Mouse (Mus musculus): Measurements from ENCODE around the gene Nrtn. TPM values are rescaled to one million over a fixed set of nuclear protein-coding genes. Genes with fewer than 3 reads are reported as not detected.

Nrtn gene
- polyA plus RNA-seq (2014; fragmentation: Nextera tagmentation; extraction: Ambion mirVana), result 19.0 and 19.9 TPM in 2 replicates

DNA sequence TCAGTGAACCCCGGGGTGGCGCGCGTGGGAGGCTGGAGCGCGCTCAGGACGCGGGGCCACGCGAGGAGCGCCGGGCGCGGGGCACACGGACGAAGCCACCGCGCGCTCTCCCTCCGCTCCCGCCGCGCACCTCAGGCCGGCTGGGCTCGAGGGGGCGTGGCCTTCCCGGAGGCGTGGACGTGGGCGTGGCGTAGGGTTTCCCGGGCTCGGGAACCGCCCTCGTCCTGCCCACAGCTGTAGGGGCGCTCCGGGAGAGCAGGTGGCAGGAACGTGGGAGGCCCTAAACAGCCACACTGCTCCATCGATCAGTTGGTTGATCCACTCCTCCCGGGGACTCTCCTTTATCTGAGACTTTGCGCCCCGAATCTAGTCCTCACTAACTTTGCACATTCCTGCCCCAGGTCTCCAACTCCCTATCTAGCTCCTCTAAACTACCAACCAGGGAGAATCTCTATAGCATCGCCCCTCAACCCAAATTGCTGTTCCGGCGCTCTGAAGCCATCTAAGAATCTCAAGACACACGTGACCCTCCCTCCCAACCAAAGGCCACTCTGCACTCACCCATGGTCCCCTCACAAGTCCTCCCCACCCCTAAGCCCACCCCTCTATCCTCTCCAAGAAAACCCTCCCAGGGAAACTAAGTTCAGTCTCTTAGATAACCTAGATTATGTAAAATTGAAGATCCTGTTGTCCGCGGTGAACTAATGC, at the start of gene Nrtn:
Gene Nrtn (minus strand): TSS at position 115 of the 708 bp plus-strand sequence.
- 0 out of 2 replicates have a peak, but pooled peaks have one; percentile 31 for ATAC-seq (ENCODE audit: insufficient number of reproducible peaks, low FRiP score, low TSS enrichment, low read depth)
- no peaks in the 10 kb centered on the region for H3K36me3 ChIP-seq (ENCODE audit: control insufficient read depth, insufficient read depth, low read length)

DNA sequence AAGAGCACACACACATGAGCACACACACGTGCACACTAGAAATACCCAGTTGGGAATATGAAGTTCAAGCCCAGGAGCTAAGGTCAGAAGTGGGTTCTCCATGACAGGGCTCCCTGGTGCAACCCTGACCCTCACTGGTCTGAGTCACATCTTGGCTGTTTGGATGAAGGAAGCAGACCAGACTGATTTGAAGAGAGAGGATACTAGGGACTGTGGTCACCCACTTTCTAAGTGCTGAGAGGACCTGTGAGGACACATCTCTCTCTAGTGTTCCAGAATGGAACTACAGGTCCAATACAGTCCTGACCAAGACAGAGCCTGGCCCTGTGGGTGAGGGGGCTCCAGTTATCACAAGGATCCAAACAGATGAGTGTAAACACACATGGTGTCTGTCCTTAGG, 48.5 kb upstream of the Nrtn start:
- 86% methylated on average over 1 of the region's 1 CpGs for WGBS
- 0 out of 2 replicates have a peak, but pooled peaks cover 3% of the 10 kb centered on the region for H3K27me3 ChIP-seq (ENCODE audit: control insufficient read depth, insufficient read depth, low read length)
- no peak overlapping the region for H3K4me2 ChIP-seq (ENCODE audit: low read depth, severe bottlenecking)
- DNase-seq (ENCODE audit: low spot score) (no peak), ATAC-seq (ENCODE audit: insufficient number of reproducible peaks, low FRiP score, low TSS enrichment, low read depth) (no peak)
- no peaks in the 10 kb centered on the region for H3K9me3 ChIP-seq (ENCODE audit: control insufficient read depth, low read length)
- H3K36me3 ChIP-seq (ENCODE audit: control insufficient read depth, insufficient read depth, low read length), result no peaks in the 10 kb centered on the region
- no peak overlapping the region for H3K27ac ChIP-seq (replicated peaks; ENCODE audit: low read depth, low read length)
- H3K9ac ChIP-seq (ENCODE audit: low read length), result no peak overlapping the region
- no peaks in the 10 kb centered on the region; the same call in 1 of the 2 replicates for H3K4me1 ChIP-seq (ENCODE audit: control insufficient read depth, insufficient read depth, low read length)
- no peak overlapping the region for H3K4me3 ChIP-seq (ENCODE audit: low read depth, low read length)

More for the DNA sequence above, at the start of gene Nrtn:
- H3K4me2 ChIP-seq (ENCODE audit: low read depth, severe bottlenecking), result peak within 1 kb of the TSS; percentile 94
- DNase-seq (ENCODE audit: low spot score), result peak; percentile 91
- H3K4me3 ChIP-seq (ENCODE audit: low read depth, low read length), result peak within 1 kb of the TSS; percentile 50
- H3K27ac ChIP-seq (replicated peaks; ENCODE audit: low read depth, low read length), result 0 out of 2 replicates have a peak within 1 kb of the TSS, but pooled peaks have one; percentile 8
- no peaks in the 10 kb centered on the region for H3K9me3 ChIP-seq (ENCODE audit: control insufficient read depth, low read length)
- H3K4me1 ChIP-seq (ENCODE audit: control insufficient read depth, insufficient read depth, low read length), result peaks cover 37% of the 10 kb centered on the region; the same call in 1 of the 2 replicates
- peak within 1 kb of the TSS; percentile 58 for H3K9ac ChIP-seq (ENCODE audit: low read length)
- WGBS, result under 1% methylated on average over 33 of the region's 48 CpGs
- peaks cover 46% of the 10 kb centered on the region for H3K27me3 ChIP-seq (ENCODE audit: control insufficient read depth, insufficient read depth, low read length)

DNA sequence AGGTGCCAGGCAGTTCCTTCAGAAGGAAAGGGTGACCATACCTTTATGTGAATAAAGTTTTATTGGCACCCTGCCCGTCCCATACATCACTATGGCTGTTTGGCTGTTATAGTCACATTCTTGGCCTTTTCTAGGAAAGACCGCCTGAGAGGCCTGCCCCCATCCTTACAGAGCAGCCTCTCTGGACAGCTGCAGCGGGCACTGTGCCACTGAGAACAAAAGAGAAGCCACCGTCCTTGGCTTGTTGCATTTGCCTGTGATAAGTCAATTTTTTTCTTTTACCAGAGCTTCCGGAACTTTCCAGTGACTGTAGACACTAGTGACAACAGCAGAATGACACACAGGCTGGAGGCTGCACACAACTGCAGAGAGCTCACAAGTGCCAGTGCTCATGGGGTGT, 47.6 kb upstream of the Nrtn start:
- Histone ChIP-seq H3K27ac (replicated peaks; ENCODE audit: low read depth, low read length) (no peak overlapping the region), H3K9ac (ENCODE audit: low read length) (no peak overlapping the region), H3K27me3 (ENCODE audit: control insufficient read depth, insufficient read depth, low read length) (0 out of 2 replicates have a peak, but pooled peaks cover 3% of the 10 kb centered on the region), H3K36me3 (ENCODE audit: control insufficient read depth, insufficient read depth, low read length) (no peaks in the 10 kb centered on the region), H3K9me3 (ENCODE audit: control insufficient read depth, low read length) (no peaks in the 10 kb centered on the region), H3K4me1 (ENCODE audit: control insufficient read depth, insufficient read depth, low read length) (no peaks in the 10 kb centered on the region; the same call in 1 of the 2 replicates), H3K4me2 (ENCODE audit: low read depth, severe bottlenecking) (no peak overlapping the region), H3K4me3 (ENCODE audit: low read depth, low read length) (no peak overlapping the region)
- DNase-seq (ENCODE audit: low spot score), result no peak
- WGBS, result 87% methylated on average over 5 of the region's 5 CpGs
- ATAC-seq (ENCODE audit: insufficient number of reproducible peaks, low FRiP score, low TSS enrichment, low read depth), result no peak

DNA sequence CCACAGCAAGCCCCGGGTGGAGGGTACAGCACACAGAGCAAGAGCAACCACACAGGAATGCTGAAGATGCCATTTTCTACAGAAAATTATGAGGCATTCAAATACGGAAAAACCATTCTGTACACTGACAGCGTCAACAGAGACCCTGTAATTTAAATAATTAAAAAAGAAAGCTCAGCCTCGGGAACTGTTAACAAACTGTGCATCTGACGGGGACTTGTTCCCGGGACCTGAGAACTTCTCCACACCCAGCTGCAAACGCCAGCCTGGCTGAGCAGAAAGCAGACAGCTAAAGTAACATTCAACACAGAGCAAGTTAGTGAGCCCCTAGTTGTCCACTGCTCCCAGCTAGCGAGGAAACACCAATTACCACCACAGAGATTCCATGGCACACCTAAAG, 44.7 kb upstream of the Nrtn start:
- WGBS, result 75% methylated on average over 8 of the region's 8 CpGs
- Histone ChIP-seq H3K27ac (replicated peaks; ENCODE audit: low read depth, low read length) (no peak overlapping the region), H3K4me3 (ENCODE audit: low read depth, low read length) (no peak overlapping the region), H3K27me3 (ENCODE audit: control insufficient read depth, insufficient read depth, low read length) (no peaks in the 10 kb centered on the region), H3K4me1 (ENCODE audit: control insufficient read depth, insufficient read depth, low read length) (no peaks in the 10 kb centered on the region), H3K9ac (ENCODE audit: low read length) (no peak overlapping the region), H3K36me3 (ENCODE audit: control insufficient read depth, insufficient read depth, low read length) (no peaks in the 10 kb centered on the region), H3K9me3 (ENCODE audit: control insufficient read depth, low read length) (no peaks in the 10 kb centered on the region), H3K4me2 (ENCODE audit: low read depth, severe bottlenecking) (peak overlapping the region; percentile 1; the same call in 1 of the 2 replicates)
- ATAC-seq (ENCODE audit: insufficient number of reproducible peaks, low FRiP score, low TSS enrichment, low read depth) (no peak), DNase-seq (ENCODE audit: low spot score) (no peak)

DNA sequence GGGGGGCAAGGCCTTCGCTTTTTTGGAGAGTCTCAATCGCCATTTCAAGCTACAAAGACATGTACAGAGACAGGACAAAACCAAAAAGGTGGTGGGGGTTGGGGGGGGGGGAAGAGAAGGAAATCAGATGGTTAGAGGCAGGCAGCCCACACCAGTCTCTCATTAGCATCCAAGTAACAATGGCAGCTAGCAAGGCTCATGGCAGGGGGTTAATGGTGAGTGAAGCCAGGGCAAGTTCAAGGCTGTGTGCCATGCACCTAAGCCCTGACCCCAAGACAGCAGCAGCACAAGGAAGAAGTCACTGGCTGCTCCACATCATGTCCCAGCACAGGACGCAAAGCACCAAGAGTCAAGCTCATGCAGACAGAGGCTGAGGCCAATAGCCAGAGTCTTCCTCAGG, 41.9 kb upstream of the Nrtn start:
- Histone ChIP-seq H3K4me2 (ENCODE audit: low read depth, severe bottlenecking) (no peak overlapping the region), H3K36me3 (ENCODE audit: control insufficient read depth, insufficient read depth, low read length) (no peaks in the 10 kb centered on the region), H3K9me3 (ENCODE audit: control insufficient read depth, low read length) (no peaks in the 10 kb centered on the region), H3K9ac (ENCODE audit: low read length) (no peak overlapping the region), H3K4me3 (ENCODE audit: low read depth, low read length) (no peak overlapping the region), H3K4me1 (ENCODE audit: control insufficient read depth, insufficient read depth, low read length) (no peaks in the 10 kb centered on the region), H3K27me3 (ENCODE audit: control insufficient read depth, insufficient read depth, low read length) (no peaks in the 10 kb centered on the region), H3K27ac (replicated peaks; ENCODE audit: low read depth, low read length) (no peak overlapping the region)
- ATAC-seq (ENCODE audit: insufficient number of reproducible peaks, low FRiP score, low TSS enrichment, low read depth) (no peak), DNase-seq (ENCODE audit: low spot score) (no peak)
- WGBS, result 82% methylated on average over 3 of the region's 3 CpGs

DNA sequence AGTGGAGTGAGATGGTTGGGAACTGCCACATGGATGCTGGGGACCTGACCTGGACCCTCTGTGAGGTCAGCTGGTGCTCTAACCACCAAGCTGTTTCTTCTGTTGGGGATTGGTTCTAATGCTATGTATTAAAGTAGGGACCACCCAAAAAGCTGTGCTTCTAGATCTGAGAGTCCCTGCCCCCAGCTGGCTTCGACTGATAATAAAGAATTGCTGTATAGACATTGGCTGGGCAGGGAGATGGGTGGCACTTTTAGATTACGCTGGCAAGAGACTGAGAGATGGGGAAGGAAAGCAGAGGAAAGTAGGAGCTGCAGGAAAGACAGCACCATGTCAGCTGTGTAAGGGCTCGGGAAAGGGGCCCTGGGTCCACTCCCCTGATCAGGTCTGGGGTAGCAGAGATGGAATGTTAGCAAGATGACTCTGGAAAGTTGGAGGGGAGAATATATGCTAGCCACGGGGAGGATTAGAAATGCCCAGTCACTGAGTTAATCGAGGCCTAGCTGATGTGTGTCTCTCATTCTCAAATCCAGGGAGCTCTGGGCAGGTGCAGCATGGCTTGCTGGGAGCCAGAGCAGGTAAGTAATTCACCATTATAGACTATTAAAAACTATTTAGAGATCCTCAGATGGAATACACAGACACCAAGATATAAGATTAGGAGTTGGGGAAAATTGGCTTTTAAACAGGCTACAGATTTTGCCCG, 36.4 kb upstream of the Nrtn start:
- 70% methylated on average over 6 of the region's 6 CpGs for WGBS
- Histone ChIP-seq H3K4me3 (ENCODE audit: low read depth, low read length) (no peak overlapping the region), H3K9me3 (ENCODE audit: control insufficient read depth, low read length) (no peaks in the 10 kb centered on the region), H3K4me1 (ENCODE audit: control insufficient read depth, insufficient read depth, low read length) (no peaks in the 10 kb centered on the region), H3K36me3 (ENCODE audit: control insufficient read depth, insufficient read depth, low read length) (no peaks in the 10 kb centered on the region), H3K9ac (ENCODE audit: low read length) (no peak overlapping the region), H3K27ac (replicated peaks; ENCODE audit: low read depth, low read length) (no peak overlapping the region), H3K27me3 (ENCODE audit: control insufficient read depth, insufficient read depth, low read length) (no peaks in the 10 kb centered on the region), H3K4me2 (ENCODE audit: low read depth, severe bottlenecking) (no peak overlapping the region)
- ATAC-seq (ENCODE audit: insufficient number of reproducible peaks, low FRiP score, low TSS enrichment, low read depth) (no peak), DNase-seq (ENCODE audit: low spot score) (no peak)

DNA sequence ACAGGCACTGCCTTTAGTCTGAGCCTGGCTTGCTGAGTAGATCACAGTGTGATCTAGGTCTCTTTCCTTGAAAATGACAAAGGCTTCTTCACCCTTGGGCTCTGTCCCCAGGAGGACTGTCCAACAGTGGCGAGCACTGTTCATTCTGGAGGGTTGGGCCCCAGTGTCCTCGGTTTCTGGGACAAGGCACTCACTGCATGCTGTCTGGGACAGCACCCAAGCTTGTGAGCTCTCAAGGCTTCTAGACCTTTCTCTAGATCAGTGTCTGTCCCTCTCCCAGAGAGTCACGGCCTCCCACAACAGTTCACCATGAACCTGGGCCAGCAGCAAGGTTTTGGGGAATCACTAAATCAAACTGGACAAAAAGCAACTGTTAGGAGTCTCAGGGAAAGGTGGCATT, 35.3 kb upstream of the Nrtn start:
- 80% methylated on average over 3 of the region's 3 CpGs for WGBS
- Histone ChIP-seq H3K9ac (ENCODE audit: low read length) (no peak overlapping the region), H3K27ac (replicated peaks; ENCODE audit: low read depth, low read length) (no peak overlapping the region), H3K4me3 (ENCODE audit: low read depth, low read length) (no peak overlapping the region), H3K36me3 (ENCODE audit: control insufficient read depth, insufficient read depth, low read length) (no peaks in the 10 kb centered on the region), H3K27me3 (ENCODE audit: control insufficient read depth, insufficient read depth, low read length) (no peaks in the 10 kb centered on the region), H3K9me3 (ENCODE audit: control insufficient read depth, low read length) (no peaks in the 10 kb centered on the region), H3K4me2 (ENCODE audit: low read depth, severe bottlenecking) (no peak overlapping the region), H3K4me1 (ENCODE audit: control insufficient read depth, insufficient read depth, low read length) (no peaks in the 10 kb centered on the region)
- ATAC-seq (ENCODE audit: insufficient number of reproducible peaks, low FRiP score, low TSS enrichment, low read depth) (no peak), DNase-seq (ENCODE audit: low spot score) (no peak)

DNA sequence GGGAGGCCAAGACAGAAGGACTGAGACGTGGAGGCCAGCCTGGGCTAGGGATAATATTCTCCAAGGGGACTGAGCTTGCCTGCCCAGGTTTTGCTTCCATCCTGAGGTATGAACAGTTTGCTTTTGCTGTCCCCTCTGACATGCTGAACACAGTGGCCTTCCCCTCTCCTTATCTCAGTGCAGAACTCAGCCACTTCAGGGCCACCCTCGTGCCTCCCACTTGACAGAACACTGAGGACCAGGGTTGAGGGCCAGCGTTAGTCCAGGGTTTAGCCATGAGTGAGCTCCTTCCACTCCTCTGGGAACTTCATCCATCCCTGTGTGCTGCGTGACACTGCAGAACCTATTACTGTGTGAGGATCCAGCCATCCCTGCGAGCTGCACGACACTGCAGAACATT, 32.0 kb upstream of the Nrtn start:
- no peak overlapping the region for H3K4me2 ChIP-seq (ENCODE audit: low read depth, severe bottlenecking)
- H3K27me3 ChIP-seq (ENCODE audit: control insufficient read depth, insufficient read depth, low read length), result no peaks in the 10 kb centered on the region
- no peaks in the 10 kb centered on the region for H3K9me3 ChIP-seq (ENCODE audit: control insufficient read depth, low read length)
- ATAC-seq (ENCODE audit: insufficient number of reproducible peaks, low FRiP score, low TSS enrichment, low read depth), result no peak
- H3K4me3 ChIP-seq (ENCODE audit: low read depth, low read length), result no peak overlapping the region
- no peaks in the 10 kb centered on the region for H3K4me1 ChIP-seq (ENCODE audit: control insufficient read depth, insufficient read depth, low read length)
- H3K27ac ChIP-seq (replicated peaks; ENCODE audit: low read depth, low read length), result no peak overlapping the region
- WGBS, result 83% methylated on average over 6 of the region's 6 CpGs
- no peak for DNase-seq (ENCODE audit: low spot score)
- no peak overlapping the region for H3K9ac ChIP-seq (ENCODE audit: low read length)
- H3K36me3 ChIP-seq (ENCODE audit: control insufficient read depth, insufficient read depth, low read length), result no peaks in the 10 kb centered on the region
